Mouse (Mus musculus) frontal cortex, postnatal 14 days (tissue): ENCODE results near the gene Trim60.

Source experiments
- DNase-seq, 2 experiments: peaks; one replicate each; pipeline ENCODE4 v3.0.0; 2022; ENCODE audit warnings: low spot score in 2 of 2

Trim60 gene

GRCm38 (mm10) chr8:64987731-64988130 is 30.7 kb downstream of the Trim60 start, which contains the start of gene Trim75:
TSS of gene Trim75 (minus strand) at chr8:64987831.
- DNase-seq: no peak

- no peak for DNase-seq
Observed at GRCm38 (mm10) chr8:64983150-64983897, 35.1 kb downstream of the Trim60 start.

GRCm38 (mm10) chr8:64962836-64963235 is 55.5 kb downstream of the Trim60 start:
- no peak for DNase-seq

GRCm38 (mm10) chr8:64959025-64959424 is 59.4 kb downstream of the Trim60 start:
- no peak for DNase-seq

- DNase-seq: no peak
Observed at GRCm38 (mm10) chr8:64952101-64952500, 66.3 kb downstream of the Trim60 start.
